Mouse (Mus musculus) stomach, postnatal 0 days (tissue): ENCODE measurements around the gene Slc38a1.
A peak's percentile ranks its signal among the peaks of the same experiment; 100 is the strongest.

Source experiments
- CTCF ChIP-seq: IDR thresholded peaks from 2 replicates; pipeline ENCODE4 v1.5.1; 2016; ENCODE audit warnings: antibody characterized with exemption, low read depth, mild to moderate bottlenecking, moderate library complexity
- EP300 ChIP-seq: optimal IDR thresholded peaks from 2 replicates; pipeline ENCODE3; 2016; ENCODE audit warnings: antibody characterized with exemption

DNA sequence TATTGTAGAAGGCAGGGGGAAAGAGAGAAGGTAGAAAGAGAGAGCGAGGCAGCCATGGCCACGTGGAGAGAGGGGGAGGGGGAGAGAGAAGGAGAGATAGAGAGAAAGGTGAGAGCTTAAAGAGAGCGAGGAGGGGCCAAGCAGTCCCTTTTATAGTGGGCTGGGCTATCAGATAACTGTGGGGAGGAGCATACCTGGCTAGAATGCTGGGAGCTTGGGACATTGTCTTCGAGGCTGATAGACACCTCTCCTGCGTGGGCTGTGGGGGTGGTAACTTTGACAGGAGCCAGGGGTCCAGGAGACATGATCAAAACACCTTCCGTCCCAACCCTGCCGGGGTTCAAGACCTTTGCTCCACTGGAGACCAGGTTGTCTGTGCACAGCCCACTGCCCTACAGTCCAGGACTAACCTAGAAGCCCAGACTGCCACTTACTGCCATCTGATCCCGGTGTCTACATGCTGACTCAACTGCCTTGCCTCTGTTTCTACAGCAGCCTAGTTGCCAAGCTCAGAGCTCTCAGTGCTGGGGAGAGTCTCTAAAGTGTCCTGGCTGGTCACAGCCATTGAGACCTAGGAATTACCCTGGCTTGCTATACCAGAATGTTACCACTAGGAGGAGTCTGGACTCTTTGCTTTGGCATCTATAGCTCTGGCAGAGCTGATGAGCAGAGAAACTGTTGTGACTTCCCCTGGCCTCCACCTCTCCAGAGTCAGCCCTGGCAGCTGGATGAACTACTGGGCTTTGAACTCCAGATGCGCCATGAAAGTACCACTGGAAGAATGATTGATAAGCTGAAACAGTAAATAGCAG is 90.9 kb downstream of the Slc38a1 start:
- TF ChIP-seq CTCF (peak; percentile 97), EP300 (no peak)
